In genomic region chr10:81575208-81575631, GRCm38 (mm10) we compare ENCODE assay signal across 7 mouse cellular contexts. TPM values are rescaled to one million over a fixed set of nuclear protein-coding genes. Genes with fewer than 3 reads are reported as not detected.
A peak's percentile ranks its signal among the peaks of the same experiment; 100 is the strongest.
DNase-seq lines count a peak whose midpoint lies in the region; ATAC-seq and TF ChIP-seq lines count a peak whose summit lies in the region.

No protein-coding gene starts in this region.

- TF ChIP-seq POLR2A in cerebellum, adult 2 months (IDR thresholded peaks at IDR 0.05; ENCODE audit: borderline replicate concordance, insufficient read depth, low read length), result peak; percentile 44; the same call in 1 of the 2 replicates

- ATAC-seq in heart, embryonic 12.5 days (ENCODE audit: insufficient number of reproducible peaks, low FRiP score), result peak; percentile 22; the same call in 1 of the 2 replicates
- no peak for ATAC-seq in midbrain, embryonic 15.5 days (replicated peaks)

- DNase-seq in thymus, postnatal 14 days, result peak; percentile 63
- DNase-seq in thymus, postnatal 10 days (ENCODE audit: low spot score in 2 of 2), result no peak
- peak; percentile 74 to 78 for DNase-seq in cerebellum, adult 2 months
- DNase-seq in kidney, postnatal 25 days, result peak; percentile 62 to 80
- no peak for DNase-seq in layer of hippocampus, postnatal 25 days (ENCODE audit: extremely low spot score in 1 of 2, low spot score in 1 of 2)

- no peaks in the 10 kb centered on the region for H3K27me3 ChIP-seq in cerebellum, adult 2 months (ENCODE audit: control insufficient read depth, insufficient read depth, low read length)
- H3K27me3 ChIP-seq in heart, embryonic 12.5 days (replicated peaks), result 0 out of 2 replicates have a peak, but pooled peaks cover 13% of the 10 kb centered on the region
- H3K27me3 ChIP-seq in midbrain, embryonic 15.5 days (replicated peaks), result peaks cover 65% of the 10 kb centered on the region

- peak overlapping the region; percentile 93 for H3K4me3 ChIP-seq in cerebellum, adult 2 months (replicated peaks; ENCODE audit: insufficient read depth, low read depth, low read length)
- peak overlapping the region; percentile 62 for H3K4me3 ChIP-seq in heart, embryonic 12.5 days
- peak overlapping the region; percentile 58 for H3K4me3 ChIP-seq in midbrain, embryonic 15.5 days

- H3K9me3 ChIP-seq in heart, embryonic 12.5 days (replicated peaks), result no peaks in the 10 kb centered on the region
- H3K9me3 ChIP-seq in midbrain, embryonic 15.5 days, result no peaks in the 10 kb centered on the region

- peaks cover 50% of the 10 kb centered on the region for H3K4me1 ChIP-seq in cerebellum, adult 2 months (ENCODE audit: control insufficient read depth, insufficient read depth, low read length)
- peaks cover 42% of the 10 kb centered on the region for H3K4me1 ChIP-seq in heart, embryonic 12.5 days (replicated peaks)
- H3K4me1 ChIP-seq in midbrain, embryonic 15.5 days, result peaks cover 42% of the 10 kb centered on the region

- under 1% methylated on average over 30 of the region's 30 CpGs for WGBS in cerebellum, adult 2 months
- under 1% methylated on average over 30 of the region's 30 CpGs for WGBS in heart, embryonic 12.5 days
- WGBS in midbrain, embryonic 15.5 days, result under 1% methylated on average over 30 of the region's 30 CpGs

- H3K4me2 ChIP-seq in heart, embryonic 12.5 days, result peak overlapping the region; percentile 89
- peak overlapping the region; percentile 84 for H3K4me2 ChIP-seq in midbrain, embryonic 15.5 days

- H3K9ac ChIP-seq in heart, embryonic 12.5 days, result peak overlapping the region; percentile 86
- peak overlapping the region; percentile 76 for H3K9ac ChIP-seq in midbrain, embryonic 15.5 days

- peaks cover 7% of the 10 kb centered on the region for H3K36me3 ChIP-seq in heart, embryonic 12.5 days
- no peaks in the 10 kb centered on the region for H3K36me3 ChIP-seq in midbrain, embryonic 15.5 days (replicated peaks)

- no peak for TF ChIP-seq CTCF in cerebellum, adult 2 months (IDR thresholded peaks at IDR 0.05; ENCODE audit: borderline replicate concordance, insufficient read depth, low read depth, low read length)

- peak overlapping the region; percentile 93 for H3K27ac ChIP-seq in cerebellum, adult 2 months (ENCODE audit: insufficient read depth, low read length)
- H3K27ac ChIP-seq in heart, embryonic 12.5 days (ENCODE audit: poor library complexity, severe bottlenecking), result peak overlapping the region; percentile 48
- peak overlapping the region; percentile 46; the same call in 1 of the 2 replicates for H3K27ac ChIP-seq in midbrain, embryonic 15.5 days

RNA-seq across cellular contexts. Expression of gene Tle2, which starts 0.9 kb away (rescaled TPM):
- 282 and 321 TPM in 2 replicates for polyA plus RNA-seq in cerebellum, adult 2 months (2012; rRNA removed)
- 25.8 and 30.8 TPM in 2 replicates for polyA plus RNA-seq in heart, embryonic 12.5 days (2016; fragmentation: Nextera tagmentation; extraction: Ambion mirVana)
- polyA plus RNA-seq in midbrain, embryonic 15.5 days (2015; fragmentation: Nextera tagmentation; extraction: Ambion mirVana), result 57.4 and 58.8 TPM in 2 replicates
- total RNA-seq in layer of hippocampus, postnatal 25 days (2021), result 10 to 100 TPM; 22.5 to 32.3 TPM

RNA-seq across cellular contexts. Expression of gene Aes, which starts 15.9 kb away (rescaled TPM):
- 1,117 and 1,168 TPM in 2 replicates for polyA plus RNA-seq in cerebellum, adult 2 months (2012; rRNA removed)
- polyA plus RNA-seq in heart, embryonic 12.5 days (2016; fragmentation: Nextera tagmentation; extraction: Ambion mirVana), result 636 and 677 TPM in 2 replicates
- 802 and 851 TPM in 2 replicates for polyA plus RNA-seq in midbrain, embryonic 15.5 days (2015; fragmentation: Nextera tagmentation; extraction: Ambion mirVana)
- 100 to 1,000 TPM; 692 to 732 TPM for total RNA-seq in layer of hippocampus, postnatal 25 days (2021)

RNA-seq across cellular contexts. Expression of gene Tle6, which starts 25.7 kb away (rescaled TPM):
- polyA plus RNA-seq in cerebellum, adult 2 months (2012; rRNA removed), result 8.7 and 9.6 TPM in 2 replicates
- 27.2 and 27.4 TPM in 2 replicates for polyA plus RNA-seq in heart, embryonic 12.5 days (2016; fragmentation: Nextera tagmentation; extraction: Ambion mirVana)
- 6.7 and 8.0 TPM in 2 replicates for polyA plus RNA-seq in midbrain, embryonic 15.5 days (2015; fragmentation: Nextera tagmentation; extraction: Ambion mirVana)
- 1 to 10 TPM; 1.7 to 4.1 TPM for total RNA-seq in layer of hippocampus, postnatal 25 days (2021)

RNA-seq across cellular contexts. Expression of gene Gna11, which starts 30.2 kb away (rescaled TPM):
- 105 and 107 TPM in 2 replicates for polyA plus RNA-seq in cerebellum, adult 2 months (2012; rRNA removed)
- 58.4 and 66.2 TPM in 2 replicates for polyA plus RNA-seq in heart, embryonic 12.5 days (2016; fragmentation: Nextera tagmentation; extraction: Ambion mirVana)
- 100 and 101 TPM in 2 replicates for polyA plus RNA-seq in midbrain, embryonic 15.5 days (2015; fragmentation: Nextera tagmentation; extraction: Ambion mirVana)
- total RNA-seq in layer of hippocampus, postnatal 25 days (2021), result 100 to 1,000 TPM; 110 to 121 TPM

RNA-seq across cellular contexts. Expression of gene BC025920, which starts 30.9 kb away (rescaled TPM):
- polyA plus RNA-seq in cerebellum, adult 2 months (2012; rRNA removed), result 3.6 and 3.7 TPM in 2 replicates
- 0.50 and 0.72 TPM in 2 replicates for polyA plus RNA-seq in heart, embryonic 12.5 days (2016; fragmentation: Nextera tagmentation; extraction: Ambion mirVana)
- 1.8 and 2.0 TPM in 2 replicates for polyA plus RNA-seq in midbrain, embryonic 15.5 days (2015; fragmentation: Nextera tagmentation; extraction: Ambion mirVana)
- 1 to 10 TPM; 4.2 to 4.4 TPM for total RNA-seq in layer of hippocampus, postnatal 25 days (2021)

Comparison
In these comparisons a context has a peak if more than half of its experiments do, and no peak if none do; other contexts are left out.
1. DNase-seq: peak in thymus, postnatal 14 days (single experiment), cerebellum, adult 2 months (2 of 2) and kidney, postnatal 25 days (2 of 2); none in thymus, postnatal 10 days (0 of 2) and layer of hippocampus, postnatal 25 days (0 of 2).
2. Peak in every context shown above with its lines, with median percentiles within 50 percentile points of each other: H3K27ac ChIP-seq and H3K4me3 ChIP-seq.